Mouse (Mus musculus) hindbrain, postnatal 0 days (tissue): ENCODE data around the gene Dvl3. TPM values are rescaled to one million over a fixed set of nuclear protein-coding genes. Genes with fewer than 3 reads are reported as not detected.

ENCODE experiments used
- ATAC-seq: fragments of 200-750 bp; cut with Nextera tagmentation; 2 replicates; pipeline ENCODE4 v1.8.0; 2017; ENCODE audit warnings: mild to moderate bottlenecking, moderate TSS enrichment, moderate library complexity
- DNase-seq: peaks from one replicate; pipeline ENCODE4 v3.0.0-alpha.2; 2015; ENCODE audit warnings: low spot score
- H3K27ac ChIP-seq: fragments of 300-500 bp; sonication (generic); 2 replicates; pipeline ENCODE4 v1.5.1; 2014; ENCODE audit warnings: mild to moderate bottlenecking
- H3K27me3 ChIP-seq: fragments of 300-500 bp; sonication (generic); 2 replicates; pipeline ENCODE4 v1.6.1; 2014; ENCODE audit warnings: low read length, mixed read lengths; ENCODE audit not compliant: insufficient read depth
- H3K36me3 ChIP-seq: fragments of 300-500 bp; sonication (generic); 2 replicates; pipeline ENCODE4 v1.6.1; 2014; ENCODE audit warnings: low read length, mixed read lengths; ENCODE audit not compliant: insufficient read depth
- H3K4me1 ChIP-seq: fragments of 300-500 bp; sonication (generic); 2 replicates; pipeline ENCODE4 v1.6.1; 2014; ENCODE audit warnings: antibody characterized with exemption, low read length, mixed read lengths; ENCODE audit not compliant: insufficient read depth
- H3K4me2 ChIP-seq: fragments of 300-500 bp; sonication (generic); 2 replicates; pipeline ENCODE4 v1.6.1; 2014; ENCODE audit warnings: low read depth, mild to moderate bottlenecking, low read length, moderate library complexity, mixed read lengths
- H3K4me3 ChIP-seq: fragments of 300-500 bp; sonication (generic); 2 replicates; pipeline ENCODE4 v1.5.1; 2014; ENCODE audit warnings: low read length
- H3K9ac ChIP-seq: fragments of 300-500 bp; sonication (generic); replicated peaks from 2 replicates; pipeline ENCODE4 v1.6.1; 2014; ENCODE audit warnings: mild to moderate bottlenecking, low read length, moderate library complexity, mixed read lengths
- H3K9me3 ChIP-seq: fragments of 300-500 bp; sonication (generic); 2 replicates; pipeline ENCODE4 v1.6.1; 2016; ENCODE audit warnings: low read length, mixed read lengths
- CTCF ChIP-seq: IDR thresholded peaks from 2 replicates; pipeline ENCODE4 v1.5.1; 2016; ENCODE audit warnings: antibody characterized with exemption, control low read depth, low read depth
- WGBS: fragments of 180-500 bp; shearing (Covaris S2); extraction: QIAGEN DNeasy Blood & Tissue Kit; methylation state at CpG from one replicate; pipeline ENCODE4 v1.1.7; 2014; 5-methylcytosine and 5-hydroxymethylcytosine counted together
- polyA plus RNA-seq: library from polyadenylated mRNA; unstranded; fragments of >200 nt; fragmentation: Nextera tagmentation; extraction: Ambion mirVana; gene quantifications from 2 replicates; pipeline ENCODE4 v1.2.1, GENCODE M21; 2015
- total RNA-seq: library from RNA; depleted of rRNA; stranded (reverse); fragments of >200 nt; gene quantifications from 2 replicates; pipeline ENCODE4 v1.2.3, GENCODE M21; 2014; rRNA removed

Dvl3 gene
- total and polyA plus RNA-seq, 2 experiments from 2014 or later: 25.7 to 44.3 TPM

DNA sequence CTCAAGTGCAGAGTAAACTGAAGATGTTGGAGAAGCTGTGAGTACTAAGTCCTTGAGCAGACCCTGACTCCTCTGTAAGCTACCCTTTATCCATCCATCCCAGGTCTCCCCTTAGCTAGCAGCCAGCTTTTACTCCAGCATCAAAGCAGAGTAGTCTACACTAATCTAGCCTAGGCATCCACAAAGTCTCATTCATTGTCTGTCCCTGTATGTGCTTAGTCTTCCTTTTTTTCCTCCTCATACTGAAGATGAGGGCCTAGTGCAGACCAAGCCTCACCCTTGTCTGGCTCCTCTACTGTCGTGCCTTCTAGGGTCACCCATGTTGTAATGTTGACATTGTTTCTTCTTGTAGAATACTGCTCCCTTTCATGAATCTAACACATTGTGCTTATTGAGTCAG, 35.8 kb downstream of the Dvl3 start:
- H3K4me3 ChIP-seq: no peak overlapping the region
- H3K9ac ChIP-seq: no peak overlapping the region
- ATAC-seq (no peak), DNase-seq (no peak)
- H3K4me1 ChIP-seq: peaks cover 7% of the 10 kb centered on the region; the same call in 1 of the 2 replicates
- H3K27ac ChIP-seq: no peak overlapping the region
- no peak for TF ChIP-seq CTCF
- peaks cover 27% of the 10 kb centered on the region for H3K36me3 ChIP-seq
- no peak overlapping the region for H3K4me2 ChIP-seq
- H3K9me3 ChIP-seq: no peaks in the 10 kb centered on the region
- 91% methylated on average over 1 of the region's 1 CpGs for WGBS
- no peaks in the 10 kb centered on the region for H3K27me3 ChIP-seq

DNA sequence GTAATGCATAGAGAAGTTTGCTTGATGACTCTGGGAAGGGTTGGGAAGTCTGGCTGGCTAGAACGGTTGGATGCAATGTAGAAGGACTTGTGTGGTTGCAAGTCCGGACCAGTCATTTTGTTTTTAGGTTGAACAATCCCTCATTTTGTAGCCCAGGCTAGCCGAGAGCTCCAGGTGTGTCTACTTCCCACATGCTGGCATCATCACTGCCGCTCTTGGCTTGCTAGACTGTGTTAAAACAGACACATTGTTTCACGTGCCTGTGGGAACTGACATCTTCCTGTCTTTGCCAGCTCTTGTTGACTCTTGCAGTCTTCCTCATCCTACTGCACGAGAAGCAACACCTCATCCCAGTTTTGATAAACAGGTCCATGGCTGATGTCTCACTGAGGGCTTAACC, 38.2 kb downstream of the Dvl3 start:
- no peaks in the 10 kb centered on the region for H3K4me1 ChIP-seq
- H3K27me3 ChIP-seq: no peaks in the 10 kb centered on the region
- WGBS: 90% methylated on average over 6 of the region's 6 CpGs
- no peak overlapping the region for H3K9ac ChIP-seq
- H3K4me2 ChIP-seq: no peak overlapping the region
- H3K4me3 ChIP-seq: no peak overlapping the region
- no peak for TF ChIP-seq CTCF
- DNase-seq (no peak), ATAC-seq (no peak)
- H3K27ac ChIP-seq: no peak overlapping the region
- H3K9me3 ChIP-seq: no peaks in the 10 kb centered on the region
- peaks cover 51% of the 10 kb centered on the region for H3K36me3 ChIP-seq

DNA sequence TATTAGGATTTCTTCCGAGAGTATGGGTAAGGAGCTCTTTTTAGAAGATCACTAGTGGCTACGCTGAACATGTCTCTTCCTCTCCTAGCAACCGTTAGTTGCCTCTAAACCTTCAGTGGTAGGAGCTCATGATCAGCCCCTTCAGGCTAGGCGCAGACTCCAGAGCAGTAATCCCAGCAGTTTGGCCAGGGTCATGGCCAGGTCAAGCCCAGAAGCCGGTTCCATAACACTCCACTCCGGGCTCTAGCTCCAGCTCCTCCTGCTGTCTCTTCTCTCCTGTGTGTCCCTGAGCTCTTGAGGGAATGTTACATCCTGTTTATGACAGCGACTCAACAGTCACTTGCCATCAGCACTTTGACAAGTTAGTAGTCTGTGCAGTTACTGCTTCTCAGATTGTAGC, 40.6 kb downstream of the Dvl3 start:
- Histone ChIP-seq H3K36me3 (peaks cover 60% of the 10 kb centered on the region), H3K4me3 (no peak overlapping the region), H3K27ac (no peak overlapping the region), H3K4me1 (no peaks in the 10 kb centered on the region), H3K9ac (no peak overlapping the region), H3K27me3 (no peaks in the 10 kb centered on the region), H3K4me2 (no peak overlapping the region), H3K9me3 (no peaks in the 10 kb centered on the region)
- ATAC-seq (no peak), DNase-seq (no peak)
- no peak for TF ChIP-seq CTCF
- WGBS: 82% methylated on average over 7 of the region's 7 CpGs

- Histone ChIP-seq H3K4me2 (no peak overlapping the region), H3K27ac (no peak overlapping the region), H3K4me1 (no peaks in the 10 kb centered on the region), H3K36me3 (peaks cover 21% of the 10 kb centered on the region; the same call in 1 of the 2 replicates), H3K9me3 (no peaks in the 10 kb centered on the region), H3K27me3 (no peaks in the 10 kb centered on the region), H3K4me3 (no peak overlapping the region), H3K9ac (no peak overlapping the region)
- DNase-seq (no peak), ATAC-seq (0 out of 2 replicates have a peak, but pooled peaks have one; percentile 30)
- TF ChIP-seq CTCF: no peak
- WGBS: 27% methylated on average over 1 of the region's 1 CpGs
These were observed 48.3 kb downstream of the Dvl3 start for GRCm38 (mm10) chr16:20565075-20565474.

Other genes with a start within 250 kb of the Dvl3 start
- gene Parl, start 214.6 kb upstream of the Dvl3 start, total RNA-seq: 78.2 and 110 TPM in 2 replicates
- 86.9 and 90.1 TPM in 2 replicates for gene Parl, start 214.6 kb upstream of the Dvl3 start, polyA plus RNA-seq
- 0.10 TPM in 1 of 2 replicates, not detected in the other for gene Cyp2ab1, start 191.6 kb upstream of the Dvl3 start, total RNA-seq
- gene Cyp2ab1, start 191.6 kb upstream of the Dvl3 start, polyA plus RNA-seq: not detected in 2 replicates
- gene Abcc5, start 90.6 kb upstream of the Dvl3 start, total RNA-seq: 72.7 and 80.1 TPM in 2 replicates
- gene Abcc5, start 90.6 kb upstream of the Dvl3 start, polyA plus RNA-seq: 80.4 and 81.0 TPM in 2 replicates
- gene Eif2b5, start 18.2 kb upstream of the Dvl3 start, total RNA-seq: 102 and 109 TPM in 2 replicates
- gene Eif2b5, start 18.2 kb upstream of the Dvl3 start, polyA plus RNA-seq: 80.9 and 81.4 TPM in 2 replicates
- 966 and 1,021 TPM in 2 replicates for gene Ap2m1, start 18.5 kb downstream of the Dvl3 start, total RNA-seq
- 1,289 and 1,346 TPM in 2 replicates for gene Ap2m1, start 18.5 kb downstream of the Dvl3 start, polyA plus RNA-seq
- 42.1 and 63.4 TPM in 2 replicates for gene Abcf3, start 31.6 kb downstream of the Dvl3 start, total RNA-seq
- gene Abcf3, start 31.6 kb downstream of the Dvl3 start, polyA plus RNA-seq: 67.5 and 73.2 TPM in 2 replicates
- gene Vwa5b2, start 72.5 kb downstream of the Dvl3 start, total RNA-seq: 49.9 and 60.2 TPM in 2 replicates
- gene Vwa5b2, start 72.5 kb downstream of the Dvl3 start, polyA plus RNA-seq: 32.6 and 32.8 TPM in 2 replicates
- gene Eef1akmt4, start 94.6 kb downstream of the Dvl3 start, total RNA-seq: 6.0 and 6.4 TPM in 2 replicates
- 5.6 and 6.5 TPM in 2 replicates for gene Eef1akmt4, start 94.6 kb downstream of the Dvl3 start, polyA plus RNA-seq
- 0.54 TPM in 1 of 2 replicates, not detected in the other for gene Gm49333, start 94.6 kb downstream of the Dvl3 start, total RNA-seq
- gene Gm49333, start 94.6 kb downstream of the Dvl3 start, polyA plus RNA-seq: not detected in 2 replicates
- 34.8 and 38.9 TPM in 2 replicates for gene Alg3, start 94.8 kb downstream of the Dvl3 start, total RNA-seq
- 35.5 and 36.5 TPM in 2 replicates for gene Alg3, start 94.8 kb downstream of the Dvl3 start, polyA plus RNA-seq
- 70.2 and 82.9 TPM in 2 replicates for gene Camk2n2, start 104.3 kb downstream of the Dvl3 start, total RNA-seq
- 84.7 and 85.7 TPM in 2 replicates for gene Camk2n2, start 104.3 kb downstream of the Dvl3 start, polyA plus RNA-seq
- 14.7 and 24.6 TPM in 2 replicates for gene Ece2, start 112.8 kb downstream of the Dvl3 start, total RNA-seq
- 16.0 and 16.6 TPM in 2 replicates for gene Ece2, start 112.8 kb downstream of the Dvl3 start, polyA plus RNA-seq
- 192 and 196 TPM in 2 replicates for gene Psmd2, start 134.7 kb downstream of the Dvl3 start, total RNA-seq
- gene Psmd2, start 134.7 kb downstream of the Dvl3 start, polyA plus RNA-seq: 308 and 314 TPM in 2 replicates
- gene Eif4g1, start 151.3 kb downstream of the Dvl3 start, total RNA-seq: 424 and 428 TPM in 2 replicates
- 115 and 124 TPM in 2 replicates for gene Eif4g1, start 151.3 kb downstream of the Dvl3 start, polyA plus RNA-seq
- gene Fam131a, start 176.3 kb downstream of the Dvl3 start, total RNA-seq: 130 and 147 TPM in 2 replicates
- 49.0 and 55.4 TPM in 2 replicates for gene Fam131a, start 176.3 kb downstream of the Dvl3 start, polyA plus RNA-seq
- 25.5 and 29.2 TPM in 2 replicates for gene Polr2h, start 200.7 kb downstream of the Dvl3 start, total RNA-seq
- 88.6 and 90.8 TPM in 2 replicates for gene Polr2h, start 200.7 kb downstream of the Dvl3 start, polyA plus RNA-seq
- 57.0 and 74.6 TPM in 2 replicates for gene Clcn2, start 200.8 kb downstream of the Dvl3 start, total RNA-seq
- gene Clcn2, start 200.8 kb downstream of the Dvl3 start, polyA plus RNA-seq: 18.5 and 21.2 TPM in 2 replicates
- gene Chrd, start 216.1 kb downstream of the Dvl3 start, total RNA-seq: 32.0 and 35.5 TPM in 2 replicates
- 6.2 and 7.0 TPM in 2 replicates for gene Chrd, start 216.1 kb downstream of the Dvl3 start, polyA plus RNA-seq
- 1.0 and 1.3 TPM in 2 replicates for gene Thpo, start 217.5 kb downstream of the Dvl3 start, total RNA-seq
- 1.4 and 1.6 TPM in 2 replicates for gene Thpo, start 217.5 kb downstream of the Dvl3 start, polyA plus RNA-seq